Mouse (Mus musculus): ENCODE measurements at regions not wholly inside any gene's neighbourhood (a gene's known extent, or its start where the extent isn't known, plus 50 kb on each side); places are given as distances from the start of the nearest gene placed in this dataset.

DNA sequence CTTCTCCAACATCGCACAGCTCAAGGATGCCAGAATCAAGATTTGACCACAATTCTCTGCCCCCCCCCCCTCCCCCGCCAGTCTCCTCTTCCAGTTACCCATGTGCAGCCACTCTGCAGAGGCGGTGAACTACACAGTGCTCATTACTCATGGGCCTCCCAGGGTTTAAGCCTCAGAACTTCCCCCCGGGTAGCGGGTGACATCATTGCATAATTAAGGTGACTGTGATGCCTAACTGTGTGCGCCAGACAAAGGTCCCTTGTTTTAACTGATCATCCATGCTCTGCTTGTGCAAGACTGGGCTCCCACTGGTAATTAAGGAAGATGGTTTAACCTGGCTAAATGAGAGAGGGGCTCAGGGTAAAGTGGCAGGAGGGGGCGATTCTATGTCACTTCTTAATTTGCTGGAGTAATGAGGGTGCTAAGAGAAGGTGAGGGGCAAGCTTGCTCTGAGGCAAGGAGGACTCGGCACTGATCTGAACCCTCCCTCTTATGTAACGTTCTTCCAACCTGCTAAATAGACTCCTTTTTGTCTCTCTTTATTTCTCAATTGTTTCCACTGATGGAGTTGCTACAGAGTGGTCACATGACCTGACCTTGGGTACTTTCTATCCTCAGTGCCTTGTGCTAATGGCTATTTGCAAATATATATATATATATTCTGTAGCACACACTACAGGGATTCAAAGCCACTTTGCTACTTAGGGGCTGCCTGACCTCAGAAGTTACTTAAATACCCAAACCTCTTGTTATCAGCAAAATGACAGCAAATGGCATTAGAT lies 126.2 kb downstream of the Gas1 start:
- no peak overlapping the region for H3K4me3 ChIP-seq
- WGBS, result 63% methylated on average over 9 of the region's 9 CpGs
- no peaks in the 10 kb centered on the region for H3K36me3 ChIP-seq
- H3K27ac ChIP-seq, result no peak overlapping the region
- DNase-seq (ENCODE audit: low spot score), result no peak
- H3K27me3 ChIP-seq (ENCODE audit: insufficient read depth, poor library complexity, severe bottlenecking), result no peaks in the 10 kb centered on the region
- peaks cover 13% of the 10 kb centered on the region for H3K4me1 ChIP-seq
- H3K9me3 ChIP-seq, result no peaks in the 10 kb centered on the region

DNA sequence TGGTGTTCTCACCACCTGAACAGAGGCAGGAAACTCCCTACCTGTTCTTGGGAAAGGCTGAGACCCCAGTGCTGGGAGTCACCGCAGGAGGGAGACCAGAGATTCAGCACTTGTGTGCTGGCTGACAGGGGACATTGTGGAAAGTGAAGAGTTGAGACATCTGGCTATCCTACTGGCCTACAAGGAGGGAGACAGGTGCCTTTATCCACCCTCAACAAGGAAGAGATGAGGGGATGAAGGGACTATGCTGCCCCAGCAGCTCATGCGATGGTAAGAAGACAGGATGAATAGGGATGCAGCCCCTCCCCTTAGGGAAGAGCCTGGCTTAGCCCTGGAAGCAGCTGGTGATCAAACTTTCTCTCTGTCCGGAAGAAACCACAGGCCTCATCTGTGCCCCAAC lies 127.5 kb downstream of the Gas1 start:
- Histone ChIP-seq H3K4me3 (no peak overlapping the region), H3K27me3 (ENCODE audit: insufficient read depth, poor library complexity, severe bottlenecking) (no peaks in the 10 kb centered on the region), H3K27ac (no peak overlapping the region), H3K9me3 (no peaks in the 10 kb centered on the region), H3K36me3 (no peaks in the 10 kb centered on the region), H3K4me1 (peaks cover 23% of the 10 kb centered on the region)
- no peak for DNase-seq (ENCODE audit: low spot score)
- WGBS, result 51% methylated on average over 3 of the region's 3 CpGs

DNA sequence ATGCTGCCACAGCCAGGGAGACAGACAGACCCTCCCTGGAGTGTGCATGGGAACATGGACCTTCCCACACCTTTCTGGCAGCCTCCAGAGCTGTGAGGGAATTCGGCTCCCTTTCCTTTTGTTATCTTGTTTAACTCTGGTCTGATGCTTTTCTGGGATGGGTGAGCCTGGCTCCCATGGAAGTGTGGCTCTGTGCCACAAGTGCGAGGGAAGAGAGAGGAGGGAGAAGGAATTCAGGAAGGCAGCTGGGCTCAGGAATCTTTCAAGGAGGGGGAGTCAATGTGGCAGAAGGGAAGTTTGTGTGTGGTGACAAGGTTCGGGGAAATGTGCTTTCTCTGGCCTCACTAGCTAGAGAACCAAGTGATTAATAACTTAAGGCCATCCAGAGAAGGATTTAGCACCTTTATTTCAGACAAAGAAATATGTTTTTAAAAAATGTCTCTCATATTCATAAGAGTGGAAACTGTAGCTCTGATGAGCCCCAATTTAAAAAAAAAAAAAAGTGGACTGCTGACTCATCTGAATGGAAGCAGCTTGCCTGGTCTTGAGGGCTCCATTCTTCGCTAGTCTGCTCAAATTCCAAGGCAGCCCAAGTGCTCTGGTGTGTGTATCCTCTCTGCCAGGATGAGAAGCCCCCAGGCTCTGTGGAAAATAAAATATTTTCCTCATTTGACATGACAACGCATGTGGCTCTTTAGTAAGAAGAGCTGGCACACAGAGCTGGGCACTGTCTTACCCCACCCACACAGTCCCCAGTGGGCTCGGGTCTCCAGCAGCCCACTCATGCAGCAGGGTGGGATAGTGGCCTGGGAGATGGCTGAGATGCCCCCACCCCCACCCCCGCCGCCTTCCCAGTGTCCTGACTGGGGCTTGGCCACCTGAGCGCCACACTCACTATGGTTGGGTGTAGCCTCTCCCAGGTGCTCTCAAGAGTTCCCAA lies 129.1 kb downstream of the Gas1 start:
- Histone ChIP-seq H3K4me3 (no peak overlapping the region), H3K9me3 (no peaks in the 10 kb centered on the region), H3K27ac (peak overlapping the region; percentile 77), H3K36me3 (no peaks in the 10 kb centered on the region), H3K4me1 (peaks cover 26% of the 10 kb centered on the region), H3K27me3 (ENCODE audit: insufficient read depth, poor library complexity, severe bottlenecking) (no peaks in the 10 kb centered on the region)
- WGBS, result 49% methylated on average over 9 of the region's 9 CpGs
- DNase-seq (ENCODE audit: low spot score), result no peak

DNA sequence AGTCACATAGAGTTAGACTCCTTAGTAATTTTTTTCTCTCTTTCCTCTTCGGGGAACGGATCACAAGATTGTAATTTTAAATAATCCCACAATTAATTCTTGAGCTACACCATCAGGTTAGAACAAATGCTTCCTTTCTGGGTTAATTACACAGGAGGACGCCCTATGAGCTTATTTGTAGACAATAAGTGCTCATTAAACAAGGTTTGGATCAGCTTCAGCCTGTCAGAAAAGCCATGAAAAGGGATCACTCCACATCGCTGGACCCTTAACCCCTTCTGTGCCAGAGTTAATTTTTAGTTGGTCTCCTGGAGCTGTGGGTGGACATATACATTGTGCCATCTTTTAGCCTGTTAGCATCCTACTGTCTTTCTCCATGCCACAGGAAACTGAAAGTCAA lies 131.4 kb downstream of the Gas1 start:
- Histone ChIP-seq H3K4me1 (peaks cover 26% of the 10 kb centered on the region), H3K27ac (no peak overlapping the region), H3K9me3 (no peaks in the 10 kb centered on the region), H3K4me3 (no peak overlapping the region), H3K27me3 (ENCODE audit: insufficient read depth, poor library complexity, severe bottlenecking) (no peaks in the 10 kb centered on the region), H3K36me3 (no peaks in the 10 kb centered on the region)
- WGBS, result 72% methylated on average over 4 of the region's 4 CpGs
- DNase-seq (ENCODE audit: low spot score), result no peak

DNA sequence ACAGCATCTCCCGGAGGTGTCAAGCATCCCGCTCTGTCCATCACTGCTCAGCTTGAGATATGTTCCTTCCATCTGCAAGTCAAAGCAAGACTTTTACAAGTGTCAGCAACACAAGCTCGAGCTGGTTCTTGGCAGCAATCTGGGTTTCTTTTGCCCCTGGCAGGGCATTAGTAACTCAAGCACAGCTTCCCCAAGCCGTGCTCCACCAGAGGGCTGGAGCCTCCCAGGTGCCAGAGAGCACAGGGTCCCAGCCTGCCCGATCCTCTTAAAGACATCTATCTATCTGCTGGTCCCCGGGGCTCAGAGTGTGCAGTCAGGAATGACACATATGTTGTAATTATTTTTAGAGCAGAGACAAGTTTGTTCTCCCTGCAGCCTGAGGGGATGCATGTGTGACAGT lies 132.3 kb downstream of the Gas1 start:
- H3K9me3 ChIP-seq, result no peaks in the 10 kb centered on the region
- WGBS, result 43% methylated on average over 6 of the region's 6 CpGs
- H3K27me3 ChIP-seq (ENCODE audit: insufficient read depth, poor library complexity, severe bottlenecking), result no peaks in the 10 kb centered on the region
- H3K27ac ChIP-seq, result no peak overlapping the region
- no peak for DNase-seq (ENCODE audit: low spot score)
- H3K4me1 ChIP-seq, result peaks cover 26% of the 10 kb centered on the region
- no peaks in the 10 kb centered on the region for H3K36me3 ChIP-seq
- H3K4me3 ChIP-seq, result no peak overlapping the region; the same call in 1 of the 2 replicates

DNA sequence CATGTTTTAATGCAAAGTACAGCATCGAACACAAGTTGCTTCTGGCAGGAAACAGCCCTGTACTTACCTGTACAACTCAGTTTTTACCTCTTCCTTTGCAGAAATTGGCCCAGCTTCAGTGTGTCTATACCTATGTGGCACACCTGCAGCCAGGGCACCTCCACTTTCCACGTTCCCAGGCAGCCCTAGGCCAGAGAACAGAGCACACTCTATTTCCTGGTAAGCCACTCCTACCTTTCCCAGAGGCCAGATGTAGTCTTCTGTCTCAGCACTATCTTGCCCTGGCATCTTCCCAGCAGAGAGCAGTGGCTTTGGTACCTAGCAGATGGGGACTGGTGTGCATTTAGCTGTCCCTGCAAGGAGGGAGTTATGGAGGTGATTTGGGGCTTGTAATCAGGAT lies 134.7 kb downstream of the Gas1 start:
- Histone ChIP-seq H3K4me3 (no peak overlapping the region), H3K27me3 (ENCODE audit: insufficient read depth, poor library complexity, severe bottlenecking) (no peaks in the 10 kb centered on the region), H3K36me3 (no peaks in the 10 kb centered on the region), H3K4me1 (peaks cover 14% of the 10 kb centered on the region), H3K27ac (no peak overlapping the region), H3K9me3 (no peaks in the 10 kb centered on the region)
- WGBS, result 76% methylated on average over 2 of the region's 2 CpGs
- DNase-seq (ENCODE audit: low spot score), result no peak

DNA sequence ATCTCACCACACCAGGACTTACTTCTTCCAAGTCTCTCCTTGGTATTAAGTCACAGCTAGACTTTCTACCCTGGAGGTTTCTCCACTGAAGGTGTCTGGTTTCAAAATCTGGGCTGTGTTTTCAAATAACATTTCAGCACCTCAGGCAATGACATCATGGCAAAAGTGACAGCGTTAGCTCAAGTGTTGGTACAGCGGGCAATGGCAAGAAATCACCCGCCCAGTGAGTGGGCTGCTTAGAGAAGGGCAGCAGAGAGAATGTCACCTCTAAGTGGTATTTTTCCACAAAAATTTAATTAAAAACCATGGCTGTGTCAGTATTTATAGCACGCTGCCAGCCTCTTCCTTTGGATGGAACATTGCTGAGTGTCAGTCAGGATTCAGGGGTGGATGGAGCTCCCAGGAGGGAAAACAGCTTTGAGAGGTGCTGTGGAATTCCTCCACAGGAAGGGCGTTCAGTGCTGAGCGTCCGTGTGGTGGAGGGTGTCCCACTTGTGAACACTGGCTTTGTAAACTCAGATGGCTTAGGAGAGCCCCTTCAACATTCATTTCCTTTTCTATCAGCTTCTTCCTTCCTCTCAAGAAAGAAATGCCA lies 141.5 kb downstream of the Gas1 start:
- DNase-seq (ENCODE audit: low spot score), result no peak
- H3K27me3 ChIP-seq (ENCODE audit: insufficient read depth, poor library complexity, severe bottlenecking), result no peaks in the 10 kb centered on the region
- no peak overlapping the region for H3K4me3 ChIP-seq
- no peaks in the 10 kb centered on the region for H3K36me3 ChIP-seq
- 60% methylated on average over 7 of the region's 7 CpGs for WGBS
- H3K4me1 ChIP-seq, result no peaks in the 10 kb centered on the region
- H3K27ac ChIP-seq, result no peak overlapping the region
- H3K9me3 ChIP-seq, result no peaks in the 10 kb centered on the region

DNA sequence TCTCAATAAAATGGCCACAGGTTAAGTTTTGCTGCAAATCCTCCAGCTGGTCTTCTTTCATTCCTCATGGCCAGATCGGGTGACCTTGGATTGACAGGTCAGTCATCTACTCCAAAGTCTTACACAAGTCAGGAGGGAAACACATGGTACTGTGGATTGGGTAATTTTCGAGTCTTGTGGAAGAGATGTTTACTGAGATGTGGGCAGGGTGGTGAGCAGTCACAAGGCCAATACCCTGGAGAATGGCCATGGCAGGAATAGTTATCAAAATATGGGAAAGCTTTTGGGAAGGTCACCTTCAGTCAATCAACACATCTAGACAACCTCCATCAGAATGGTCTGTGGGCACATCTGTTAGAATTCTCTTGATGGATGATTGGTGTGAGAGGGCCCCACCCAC lies 144.0 kb downstream of the Gas1 start:
- 84% methylated on average over 2 of the region's 2 CpGs for whole genome bisulfite sequencing

DNA sequence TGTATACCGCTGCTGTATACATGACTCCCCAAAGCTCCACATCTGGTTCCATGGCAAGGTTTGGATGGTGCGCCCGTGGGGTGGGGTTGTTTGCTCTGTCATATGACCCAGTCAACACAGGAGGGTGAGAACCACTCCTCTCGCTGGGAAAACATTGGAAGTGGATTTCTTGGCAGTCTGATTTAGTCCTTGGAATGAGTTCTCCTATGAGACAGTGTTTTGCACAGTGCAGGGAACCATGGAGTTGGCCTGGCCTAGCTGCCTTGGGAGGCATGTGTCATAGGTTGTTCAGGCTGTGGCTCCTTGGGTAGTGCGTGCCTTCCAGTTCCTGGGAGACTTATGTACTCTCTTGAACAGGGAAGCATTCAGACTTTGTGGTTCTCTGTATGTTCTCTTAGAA lies 144.6 kb downstream of the Gas1 start:
- DNase-seq (ENCODE audit: low spot score), result no peak
- no peaks in the 10 kb centered on the region for H3K36me3 ChIP-seq
- H3K9me3 ChIP-seq, result no peaks in the 10 kb centered on the region
- 83% methylated on average over 5 of the region's 5 CpGs for WGBS
- H3K4me3 ChIP-seq, result no peak overlapping the region
- H3K27me3 ChIP-seq (ENCODE audit: insufficient read depth, poor library complexity, severe bottlenecking), result no peaks in the 10 kb centered on the region
- no peaks in the 10 kb centered on the region for H3K4me1 ChIP-seq
- no peak overlapping the region for H3K27ac ChIP-seq

More for the DNA sequence above, 144.0 kb downstream of the Gas1 start:
- Histone ChIP-seq H3K4me1 (no peaks in the 10 kb centered on the region), H3K27ac (no peak overlapping the region), H3K36me3 (no peaks in the 10 kb centered on the region), H3K9me3 (no peaks in the 10 kb centered on the region), H3K27me3 (ENCODE audit: insufficient read depth, poor library complexity, severe bottlenecking) (no peaks in the 10 kb centered on the region), H3K4me3 (no peak overlapping the region)
- no peak for DNase-seq (ENCODE audit: low spot score)

DNA sequence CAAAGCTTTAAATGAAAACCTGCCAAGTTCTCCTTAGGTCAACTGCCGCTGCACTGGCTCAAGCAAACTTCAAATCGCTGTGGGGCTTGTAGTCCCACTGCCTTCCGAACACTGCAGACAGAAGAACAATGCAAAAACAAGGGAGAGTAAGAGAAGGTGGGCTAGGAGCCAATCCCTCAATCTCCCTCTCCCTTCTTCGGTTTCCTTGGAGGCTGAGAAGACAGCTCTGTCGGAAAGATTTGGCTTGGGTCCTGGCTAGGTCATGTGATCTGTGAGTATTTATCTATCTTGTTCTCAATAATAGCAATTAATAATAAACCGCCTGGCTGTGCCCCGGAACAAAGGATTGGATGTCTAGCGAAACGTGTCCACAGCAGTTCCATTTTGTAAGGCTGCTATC lies 147.6 kb downstream of the Gas1 start:
- Histone ChIP-seq H3K4me1 (no peaks in the 10 kb centered on the region), H3K4me3 (no peak overlapping the region), H3K36me3 (no peaks in the 10 kb centered on the region), H3K9me3 (no peaks in the 10 kb centered on the region), H3K27me3 (ENCODE audit: insufficient read depth, poor library complexity, severe bottlenecking) (no peaks in the 10 kb centered on the region), H3K27ac (no peak overlapping the region)
- WGBS, result 86% methylated on average over 9 of the region's 9 CpGs
- DNase-seq (ENCODE audit: low spot score), result no peak

DNA sequence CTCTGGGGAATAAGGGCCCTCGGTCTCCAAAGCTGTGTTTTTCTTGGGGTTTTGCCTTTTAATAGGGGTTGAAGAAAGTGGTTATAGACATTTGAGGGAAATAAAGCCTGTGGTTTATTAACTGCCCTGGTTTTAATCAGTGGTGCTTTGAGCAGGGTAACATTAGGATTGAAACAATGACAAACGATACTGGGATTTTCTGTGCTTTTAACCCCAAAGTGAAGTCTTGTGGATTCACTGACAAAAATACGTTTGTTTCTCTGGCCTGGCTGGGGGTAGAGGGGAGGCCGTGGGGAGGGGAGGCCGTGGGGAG lies 157.0 kb downstream of the Gas1 start:
- H3K27ac ChIP-seq, result 0 out of 2 replicates have a peak overlapping the region, but pooled peaks have one; percentile 3
- no peaks in the 10 kb centered on the region for H3K27me3 ChIP-seq (ENCODE audit: insufficient read depth, poor library complexity, severe bottlenecking)
- H3K4me3 ChIP-seq, result no peak overlapping the region
- no peak for DNase-seq (ENCODE audit: low spot score)
- 45% methylated on average over 5 of the region's 5 CpGs for WGBS
- peaks cover 16% of the 10 kb centered on the region for H3K4me1 ChIP-seq
- H3K9me3 ChIP-seq, result no peaks in the 10 kb centered on the region
- no peaks in the 10 kb centered on the region for H3K36me3 ChIP-seq

DNA sequence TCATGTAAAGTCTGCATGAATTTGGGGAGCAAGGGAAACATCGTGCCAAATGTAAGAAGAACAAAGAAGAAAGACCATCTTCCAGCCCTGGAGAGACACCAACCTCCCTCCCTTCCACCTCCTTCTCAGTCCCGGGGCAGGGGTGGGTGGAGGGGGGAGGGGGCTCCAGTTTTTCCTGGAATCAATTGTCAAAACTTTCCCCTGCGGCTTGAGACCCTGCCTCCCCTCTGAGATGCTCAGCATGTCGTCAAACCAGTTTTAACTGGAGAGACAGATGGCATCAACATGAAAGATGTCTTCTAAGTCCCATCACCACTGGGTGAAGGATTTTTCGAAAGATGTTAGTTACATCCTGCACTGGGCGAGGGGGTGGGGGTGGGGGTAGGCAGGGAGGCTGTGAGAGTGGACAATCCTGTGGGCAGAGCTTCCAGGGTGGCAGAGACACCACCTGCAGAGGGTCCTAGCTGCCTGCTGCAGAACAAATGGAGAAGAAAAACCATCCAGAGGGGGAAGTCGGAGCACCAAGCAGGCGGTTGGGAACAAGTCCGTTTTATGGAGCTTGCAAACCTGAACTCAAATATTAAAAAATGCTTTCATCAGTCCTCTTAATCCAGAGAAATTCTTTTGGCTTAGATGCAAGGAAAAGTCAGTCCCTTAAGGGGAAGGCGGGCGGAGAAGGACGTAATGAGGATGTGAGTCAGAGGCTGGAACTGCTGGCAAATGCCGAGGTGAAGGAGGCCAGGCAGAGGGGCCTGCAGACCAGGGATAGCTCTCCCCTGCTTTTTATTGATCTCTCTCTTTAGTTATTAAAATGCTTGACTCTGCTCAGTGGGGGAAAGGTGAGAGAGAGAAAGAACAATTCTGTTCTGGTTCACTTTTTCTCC lies 157.6 kb downstream of the Gas1 start:
- Histone ChIP-seq H3K27ac (peak overlapping the region; percentile 36; the same call in 1 of the 2 replicates), H3K27me3 (ENCODE audit: insufficient read depth, poor library complexity, severe bottlenecking) (no peaks in the 10 kb centered on the region), H3K36me3 (no peaks in the 10 kb centered on the region), H3K9me3 (no peaks in the 10 kb centered on the region), H3K4me3 (no peak overlapping the region), H3K4me1 (peaks cover 16% of the 10 kb centered on the region)
- WGBS, result 24% methylated on average over 13 of the region's 13 CpGs
- DNase-seq (ENCODE audit: low spot score), result no peak
